Mouse (Mus musculus): ENCODE results near the gene Fgf13. TPM values are rescaled to one million over a fixed set of nuclear protein-coding genes. Genes with fewer than 3 reads are reported as not detected.

Gene Fgf13
- total RNA-seq (2021), result 0.82 and 1.1 TPM in 2 replicates
- long read RNA-seq, experiment 1, partial matches to known transcripts, result 0 of 1 reads
- long read RNA-seq, experiment 1, other reads (novel, unspliced or antisense), result 1 of 1 reads
- long read RNA-seq, experiment 2, result 0 reads

GRCm38 (mm10) chrX:59567695-59568431 lies at the start of gene Fgf13:
Gene Fgf13 (minus strand): TSS chrX:59568071.
- peak; percentile 19 for DNase-seq

- no peak for DNase-seq
Measured at GRCm38 (mm10) chrX:59606535-59606934, 38.7 kb upstream of the Fgf13 start.

GRCm38 (mm10) chrX:59589050-59589449 lies 21.2 kb upstream of the Fgf13 start:
- no peak for DNase-seq

GRCm38 (mm10) chrX:59585508-59586186 lies 17.8 kb upstream of the Fgf13 start:
- no peak for DNase-seq

GRCm38 (mm10) chrX:59584034-59584433 lies 16.2 kb upstream of the Fgf13 start:
- no peak for DNase-seq

GRCm38 (mm10) chrX:59566826-59567694 lies 811 bp downstream of the Fgf13 start:
- peak; percentile 33 for DNase-seq

GRCm38 (mm10) chrX:59566017-59566679 lies 1.7 kb downstream of the Fgf13 start:
- DNase-seq, result no peak

GRCm38 (mm10) chrX:59547931-59548330 lies 19.9 kb downstream of the Fgf13 start:
- no peak for DNase-seq

- no peak for DNase-seq
Measured at GRCm38 (mm10) chrX:59508273-59508672, 59.6 kb downstream of the Fgf13 start.

GRCm38 (mm10) chrX:59493388-59493787 lies 74.5 kb downstream of the Fgf13 start:
- no peak for DNase-seq

- no peak for DNase-seq
Measured at GRCm38 (mm10) chrX:59485426-59485825, 82.4 kb downstream of the Fgf13 start.

- no peak for DNase-seq
Measured at GRCm38 (mm10) chrX:59402596-59403285, 165.1 kb downstream of the Fgf13 start.

- no peak for DNase-seq
Measured at GRCm38 (mm10) chrX:59290916-59291411, 276.9 kb downstream of the Fgf13 start.

- no peak for DNase-seq
Measured at GRCm38 (mm10) chrX:59251576-59251975, 316.3 kb downstream of the Fgf13 start.

- DNase-seq, result no peak
Measured at GRCm38 (mm10) chrX:59243752-59244151, 324.1 kb downstream of the Fgf13 start.

- no peak for DNase-seq
Measured at GRCm38 (mm10) chrX:59243176-59243575, 324.7 kb downstream of the Fgf13 start.

GRCm38 (mm10) chrX:59241460-59241747 lies 326.5 kb downstream of the Fgf13 start:
- DNase-seq, result no peak

GRCm38 (mm10) chrX:59240683-59241459 lies 327.0 kb downstream of the Fgf13 start:
- no peak for DNase-seq

- DNase-seq, result no peak
Measured at GRCm38 (mm10) chrX:59220675-59221074, 347.2 kb downstream of the Fgf13 start.

GRCm38 (mm10) chrX:59201146-59201545 lies 366.7 kb downstream of the Fgf13 start:
- DNase-seq, result no peak

GRCm38 (mm10) chrX:59194149-59194548 lies 373.7 kb downstream of the Fgf13 start:
- no peak for DNase-seq
